Mouse (Mus musculus) limb, embryonic 11.5 days (tissue): ENCODE measurements around the gene Ins2. TPM values are rescaled to one million over a fixed set of nuclear protein-coding genes. Genes with fewer than 3 reads are reported as not detected.

ENCODE experiments used
- ATAC-seq: fragments of 200-750 bp; cut with Nextera tagmentation; 2 replicates; pipeline ENCODE4 v1.8.0; 2017; ENCODE audit warnings: low read depth; ENCODE audit not compliant: insufficient number of reproducible peaks, low FRiP score, low TSS enrichment
- DNase-seq: peaks from one replicate; pipeline ENCODE4 v3.0.0-alpha.2; 2015; ENCODE audit warnings: low spot score
- H3K27ac ChIP-seq: fragments of 300-500 bp; sonication (generic); replicated peaks from 2 replicates; pipeline ENCODE4 v1.5.1; 2014; ENCODE audit warnings: low read depth, mild to moderate bottlenecking, low read length
- H3K27me3 ChIP-seq: fragments of 300-500 bp; sonication (generic); 2 replicates; pipeline ENCODE4 v1.6.1; 2014; ENCODE audit warnings: mild to moderate bottlenecking, low read length, mixed read lengths; ENCODE audit not compliant: control insufficient read depth, insufficient read depth
- H3K36me3 ChIP-seq: fragments of 300-500 bp; sonication (generic); 2 replicates; pipeline ENCODE4 v1.6.1; 2014; ENCODE audit warnings: mild to moderate bottlenecking, low read length, moderate library complexity, mixed read lengths; ENCODE audit not compliant: control insufficient read depth, insufficient read depth
- H3K4me1 ChIP-seq: fragments of 300-500 bp; sonication (generic); 2 replicates; pipeline ENCODE4 v1.6.1; 2014; ENCODE audit warnings: low read length, mixed read lengths; ENCODE audit not compliant: control insufficient read depth, insufficient read depth
- H3K4me2 ChIP-seq: fragments of 300-500 bp; sonication (generic); 2 replicates; pipeline ENCODE4 v1.6.1; 2014; ENCODE audit warnings: low read depth, mild to moderate bottlenecking, moderate library complexity; ENCODE audit not compliant: severe bottlenecking
- H3K4me3 ChIP-seq: fragments of 300-500 bp; sonication (generic); 2 replicates; pipeline ENCODE4 v1.5.1; 2014; ENCODE audit warnings: low read depth, low read length
- H3K9ac ChIP-seq: fragments of 300-500 bp; sonication (generic); 2 replicates; pipeline ENCODE4 v1.6.1; 2014; ENCODE audit warnings: mild to moderate bottlenecking, low read length
- H3K9me3 ChIP-seq: fragments of 300-500 bp; sonication (generic); 2 replicates; pipeline ENCODE4 v1.6.1; 2016; ENCODE audit warnings: low read length; ENCODE audit not compliant: control insufficient read depth
- WGBS: fragments of 180-500 bp; shearing (Covaris S2); extraction: QIAGEN DNeasy Blood & Tissue Kit; methylation state at CpG from one replicate; pipeline ENCODE4 v1.1.7; 2014; 5-methylcytosine and 5-hydroxymethylcytosine counted together
- polyA plus RNA-seq: library from polyadenylated mRNA; unstranded; fragments of >200 nt; fragmentation: Nextera tagmentation; extraction: Ambion mirVana; gene quantifications from 2 replicates; pipeline ENCODE4 v1.2.1, GENCODE M21; 2014

The Ins2 gene
- polyA plus RNA-seq, 1 experiment from 2014 or later: not detected

- Histone ChIP-seq H3K27ac (no peak overlapping the region; the same call in 1 of the 2 replicates), H3K9me3 (peaks cover 17% of the 10 kb centered on the region), H3K27me3 (peaks cover 17% of the 10 kb centered on the region), H3K4me3 (no peak overlapping the region), H3K4me2 (no peak overlapping the region), H3K36me3 (peaks cover 8% of the 10 kb centered on the region; the same call in 1 of the 2 replicates), H3K9ac (no peak overlapping the region), H3K4me1 (peaks cover 3% of the 10 kb centered on the region)
- DNase-seq (no peak), ATAC-seq (no peak)
- 96% methylated on average over 1 of the region's 1 CpGs for WGBS
Observed at GRCm38 (mm10) chr7:142668328-142668727, 74.9 kb downstream of the Ins2 start.

GRCm38 (mm10) chr7:142667521-142667920 lies 75.7 kb downstream of the Ins2 start:
- Histone ChIP-seq H3K27ac (no peak overlapping the region), H3K9me3 (peaks cover 17% of the 10 kb centered on the region)

DNA sequence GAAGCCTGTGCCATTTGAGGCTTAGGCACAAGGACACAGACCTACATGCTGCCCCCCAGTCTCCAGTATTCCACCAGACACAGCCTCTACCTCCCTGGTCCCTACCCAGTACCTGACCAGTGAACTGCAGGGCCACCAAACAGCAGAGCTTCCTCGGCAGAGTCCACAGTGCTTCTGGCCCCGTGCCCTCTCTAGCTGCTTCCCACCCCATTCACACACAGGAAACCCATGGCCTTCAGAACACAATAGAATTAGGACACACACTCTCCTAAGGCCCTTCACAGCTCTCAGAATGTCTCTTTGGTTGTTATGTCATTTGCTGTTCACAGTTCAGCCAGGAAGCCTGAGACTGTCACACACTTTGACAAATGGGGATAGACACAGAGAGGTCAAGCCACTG lies 76.5 kb downstream of the Ins2 start, which contains the start of gene Igf2:
Gene Igf2 (minus strand): TSS at position 158 of the 400 bp plus-strand sequence.
- peaks cover 3% of the 10 kb centered on the region for H3K4me1 ChIP-seq
- H3K9ac ChIP-seq: no peak within 1 kb of the TSS
- H3K9me3 ChIP-seq: peaks cover 17% of the 10 kb centered on the region
- H3K36me3 ChIP-seq: peaks cover 8% of the 10 kb centered on the region; the same call in 1 of the 2 replicates
- H3K27me3 ChIP-seq: peaks cover 20% of the 10 kb centered on the region
- no peak for ATAC-seq
- no peak within 1 kb of the TSS for H3K4me3 ChIP-seq
- peak; percentile 20 for DNase-seq
- H3K4me2 ChIP-seq: no peak within 1 kb of the TSS; the same call in 1 of the 2 replicates
- H3K27ac ChIP-seq: no peak within 1 kb of the TSS
- WGBS: 70% methylated on average over 2 of the region's 2 CpGs

More at GRCm38 (mm10) chr7:142667521-142667920, 75.7 kb downstream of the Ins2 start:
- peaks cover 8% of the 10 kb centered on the region; the same call in 1 of the 2 replicates for H3K36me3 ChIP-seq
- no peak for DNase-seq
- H3K4me1 ChIP-seq: peaks cover 3% of the 10 kb centered on the region
- H3K4me2 ChIP-seq: no peak overlapping the region
- H3K4me3 ChIP-seq: no peak overlapping the region
- peaks cover 20% of the 10 kb centered on the region for H3K27me3 ChIP-seq
- no peak overlapping the region for H3K9ac ChIP-seq
- no peak for ATAC-seq
- 90% methylated on average over 18 of the region's 18 CpGs for WGBS

DNA sequence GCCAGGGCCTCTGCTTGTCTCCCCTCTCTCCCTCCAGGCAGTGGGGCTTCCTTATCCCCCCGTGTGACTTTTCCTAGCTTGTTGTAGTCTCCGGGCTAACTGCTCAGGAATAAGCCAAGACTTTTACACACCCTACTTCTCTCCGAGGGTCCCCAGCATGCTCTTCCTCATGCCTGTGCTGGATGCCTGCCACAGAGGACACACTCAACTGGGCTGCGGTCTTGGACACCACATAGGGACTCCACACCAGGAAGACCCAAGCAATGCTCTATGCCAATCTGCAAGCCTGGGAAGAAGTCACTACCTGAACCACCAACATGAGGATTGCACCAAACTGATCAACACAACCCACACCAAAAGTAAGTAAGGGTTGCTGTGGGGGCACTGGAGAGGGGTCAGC lies 77.1 kb downstream of the Ins2 start:
- WGBS: 72% methylated on average over 4 of the region's 4 CpGs
- peaks cover 16% of the 10 kb centered on the region for H3K9me3 ChIP-seq
- ATAC-seq (no peak), DNase-seq (peak; percentile 21)
- H3K36me3 ChIP-seq: peaks cover 8% of the 10 kb centered on the region; the same call in 1 of the 2 replicates
- H3K4me1 ChIP-seq: peaks cover 3% of the 10 kb centered on the region
- H3K4me2 ChIP-seq: no peak overlapping the region
- H3K4me3 ChIP-seq: no peak overlapping the region
- peaks cover 22% of the 10 kb centered on the region for H3K27me3 ChIP-seq
- H3K9ac ChIP-seq: no peak overlapping the region
- no peak overlapping the region for H3K27ac ChIP-seq

GRCm38 (mm10) chr7:142665364-142665763 lies 77.8 kb downstream of the Ins2 start:
- ATAC-seq (no peak), DNase-seq (peak; percentile 25)
- Histone ChIP-seq H3K4me2 (peak overlapping the region; percentile 57; the same call in 1 of the 2 replicates), H3K9me3 (peaks cover 13% of the 10 kb centered on the region), H3K4me3 (no peak overlapping the region), H3K27me3 (peaks cover 29% of the 10 kb centered on the region), H3K27ac (no peak overlapping the region), H3K9ac (no peak overlapping the region), H3K36me3 (peaks cover 8% of the 10 kb centered on the region; the same call in 1 of the 2 replicates), H3K4me1 (peaks cover 3% of the 10 kb centered on the region)
- 52% methylated on average over 5 of the region's 5 CpGs for WGBS

DNA sequence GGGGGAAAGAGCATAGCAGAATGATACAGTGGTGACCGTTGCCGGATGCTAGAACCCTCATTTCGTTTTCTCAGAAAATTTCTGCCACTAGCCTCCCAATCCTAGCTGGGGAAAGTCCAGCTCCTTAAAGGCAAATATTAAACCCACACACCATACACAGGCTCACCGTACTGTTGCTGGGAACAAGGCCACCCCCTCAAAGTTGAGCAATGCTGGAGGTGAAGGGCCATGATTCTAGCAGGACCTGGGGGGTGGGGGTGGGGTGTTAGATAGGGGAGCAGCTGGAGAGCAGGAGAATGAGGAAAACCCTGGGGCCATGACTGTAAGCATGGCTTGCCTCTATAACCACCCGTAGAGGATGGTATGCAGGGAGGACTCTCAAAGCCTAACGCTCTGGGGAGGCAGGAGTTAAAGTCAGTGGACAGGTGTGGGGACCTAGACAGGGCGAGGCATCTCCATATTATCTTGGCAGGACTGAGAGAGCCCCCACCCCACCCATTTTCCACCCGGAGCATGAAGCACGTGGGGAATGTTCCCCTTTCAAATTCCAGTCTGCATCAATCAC lies 78.6 kb downstream of the Ins2 start:
- H3K27ac ChIP-seq: peak overlapping the region; percentile 98
- H3K4me1 ChIP-seq: peaks cover 7% of the 10 kb centered on the region
- peak overlapping the region; percentile 73 for H3K4me3 ChIP-seq
- ATAC-seq (peak; percentile 48; the same call in 1 of the 2 replicates), DNase-seq (no peak)
- peaks cover 37% of the 10 kb centered on the region for H3K27me3 ChIP-seq
- peak overlapping the region; percentile 57 for H3K4me2 ChIP-seq
- H3K36me3 ChIP-seq: peaks cover 8% of the 10 kb centered on the region; the same call in 1 of the 2 replicates
- 3% methylated on average over 9 of the region's 9 CpGs for WGBS
- peaks cover 5% of the 10 kb centered on the region for H3K9me3 ChIP-seq
- H3K9ac ChIP-seq: peak overlapping the region; percentile 86

GRCm38 (mm10) chr7:142663931-142664421 lies 79.2 kb downstream of the Ins2 start:
- Histone ChIP-seq H3K4me2 (peak overlapping the region; percentile 57), H3K9ac (peak overlapping the region; percentile 86), H3K4me1 (peaks cover 10% of the 10 kb centered on the region), H3K27me3 (peaks cover 43% of the 10 kb centered on the region), H3K9me3 (peaks cover 2% of the 10 kb centered on the region; the same call in 1 of the 2 replicates), H3K27ac (peak overlapping the region; percentile 98), H3K36me3 (peaks cover 8% of the 10 kb centered on the region; the same call in 1 of the 2 replicates), H3K4me3 (peak overlapping the region; percentile 73)
- ATAC-seq (no peak), DNase-seq (peak; percentile 73)
- 1% methylated on average over 53 of the region's 53 CpGs for WGBS

DNA sequence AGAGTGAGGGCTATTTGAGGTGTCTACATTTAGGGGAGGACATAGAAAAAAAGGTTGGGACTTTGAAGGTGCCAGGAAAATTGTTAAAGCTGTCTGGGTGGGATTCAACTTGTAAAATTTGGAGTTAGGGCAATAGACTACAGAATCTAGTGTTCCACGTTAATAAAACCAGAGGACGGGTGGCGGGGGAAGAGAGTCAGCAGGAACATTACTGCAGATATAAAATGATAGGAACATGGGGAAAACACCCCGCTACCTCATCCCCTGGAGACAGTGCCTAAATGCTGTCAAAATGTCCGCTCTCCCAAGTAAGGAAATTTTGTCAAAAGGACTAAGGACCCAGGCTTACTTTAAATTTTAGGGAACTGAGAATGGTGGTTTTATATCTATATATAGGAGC lies 80.0 kb downstream of the Ins2 start:
- peaks cover 47% of the 10 kb centered on the region for H3K27me3 ChIP-seq
- H3K27ac ChIP-seq: peak overlapping the region; percentile 98
- H3K9ac ChIP-seq: peak overlapping the region; percentile 86
- 0 out of 2 replicates have a peak, but pooled peaks cover under 1% of the 10 kb centered on the region for H3K9me3 ChIP-seq
- H3K4me2 ChIP-seq: peak overlapping the region; percentile 57
- H3K4me1 ChIP-seq: peaks cover 10% of the 10 kb centered on the region
- 3% methylated on average over 5 of the region's 5 CpGs for WGBS
- DNase-seq (peak; percentile 41), ATAC-seq (no peak)
- peak overlapping the region; percentile 73 for H3K4me3 ChIP-seq
- H3K36me3 ChIP-seq: peaks cover 5% of the 10 kb centered on the region; the same call in 1 of the 2 replicates
